Mouse (Mus musculus): Measurements from ENCODE around the gene Slc11a2. TPM values are rescaled to one million over a fixed set of nuclear protein-coding genes. Genes with fewer than 3 reads are reported as not detected.
"Not testable (repeated sequence)": the region's sequence is repeated elsewhere in the genome, so short reads cannot be mapped to it uniquely, and the experiment has no call there.

The Slc11a2 gene
- polyA plus RNA-seq, 1 experiment from 2014 or later: 24.8 TPM

GRCm38 (mm10) chr15:100422899-100423860 lies 1.7 kb downstream of the Slc11a2 start:
- Histone ChIP-seq H3K9me3 (replicated peaks; ENCODE audit: control insufficient read depth, low read length, poor library complexity, severe bottlenecking) (no peaks in the 10 kb centered on the region), H3K9ac (ENCODE audit: low read depth, low read length) (peak overlapping the region; percentile 89), H3K27me3 (ENCODE audit: control insufficient read depth, insufficient read depth, low read depth, low read length) (peaks cover 20% of the 10 kb centered on the region), H3K4me3 (ENCODE audit: low read depth, low read length) (peak overlapping the region; percentile 97), H3K4me2 (ENCODE audit: low read length) (peak overlapping the region; percentile 92), H3K4me1 (ENCODE audit: control insufficient read depth, insufficient read depth, low read length) (peaks cover 33% of the 10 kb centered on the region), H3K36me3 (ENCODE audit: control insufficient read depth, insufficient read depth, low read length) (no peaks in the 10 kb centered on the region), H3K27ac (ENCODE audit: low read length) (peak overlapping the region; percentile 23)
- peak; percentile 97 for ATAC-seq
- WGBS: 2% methylated on average over 56 of the region's 65 CpGs

DNA sequence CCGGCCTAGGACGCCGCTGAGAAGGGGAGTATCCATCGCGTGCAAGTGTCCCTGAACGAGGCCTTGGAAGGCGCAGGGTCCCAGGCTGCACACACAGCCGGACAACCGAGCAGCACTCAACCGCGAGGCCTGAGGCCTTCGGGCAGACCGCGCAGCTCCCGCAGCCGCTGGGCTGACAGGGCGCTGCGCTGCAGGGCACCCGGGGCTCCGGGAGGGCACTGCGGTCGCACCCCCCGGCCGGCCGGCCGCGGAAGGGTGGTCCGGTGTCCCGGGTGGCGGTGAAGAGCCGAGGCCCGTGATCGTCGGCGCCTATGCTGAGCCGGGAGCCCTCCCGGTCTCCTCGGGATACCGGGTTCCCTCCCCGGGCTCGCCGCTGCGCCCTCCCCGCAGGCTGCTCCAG lies 2.4 kb downstream of the Slc11a2 start:
- H3K9me3 ChIP-seq (replicated peaks; ENCODE audit: control insufficient read depth, low read length, poor library complexity, severe bottlenecking): no peaks in the 10 kb centered on the region
- peak overlapping the region; percentile 89 for H3K9ac ChIP-seq (ENCODE audit: low read depth, low read length)
- H3K4me3 ChIP-seq (ENCODE audit: low read depth, low read length): peak overlapping the region; percentile 97
- WGBS: 1% methylated on average over 42 of the region's 44 CpGs
- peaks cover 33% of the 10 kb centered on the region for H3K4me1 ChIP-seq (ENCODE audit: control insufficient read depth, insufficient read depth, low read length)
- ATAC-seq: peak; percentile 71
- H3K27me3 ChIP-seq (ENCODE audit: control insufficient read depth, insufficient read depth, low read depth, low read length): peaks cover 20% of the 10 kb centered on the region
- peak overlapping the region; percentile 23 for H3K27ac ChIP-seq (ENCODE audit: low read length)
- peak overlapping the region; percentile 92 for H3K4me2 ChIP-seq (ENCODE audit: low read length)
- no peaks in the 10 kb centered on the region for H3K36me3 ChIP-seq (ENCODE audit: control insufficient read depth, insufficient read depth, low read length)

DNA sequence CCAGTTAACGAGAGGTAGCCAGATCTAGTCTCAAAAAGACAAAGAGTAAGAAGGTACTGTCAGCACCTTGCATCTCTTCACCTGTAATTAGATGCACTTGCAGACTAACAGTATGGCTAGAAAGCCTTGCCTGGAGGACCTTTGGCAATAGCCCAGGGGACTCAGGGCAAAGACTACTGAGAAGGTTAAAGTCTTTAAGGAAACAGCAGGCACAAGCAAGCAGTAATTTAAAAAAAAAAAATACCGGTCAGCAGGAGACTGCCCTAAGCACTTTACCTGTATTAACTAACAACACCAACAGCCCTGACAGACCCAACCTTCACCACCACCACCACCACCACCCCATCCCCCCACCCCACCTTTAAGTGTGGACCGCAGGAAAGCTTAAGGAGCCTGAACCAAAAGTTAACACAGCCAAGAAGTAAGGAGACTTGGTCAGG lies 3.1 kb downstream of the Slc11a2 start, which contains the start of gene Gm5475:
Gene Gm5475 (plus strand): TSS at position 390 of the 440 bp plus-strand sequence.
- H3K27me3 ChIP-seq (ENCODE audit: control insufficient read depth, insufficient read depth, low read depth, low read length): peaks cover 20% of the 10 kb centered on the region
- not testable (repeated sequence) for H3K36me3 ChIP-seq (ENCODE audit: control insufficient read depth, insufficient read depth, low read length); ATAC-seq; H3K9me3 ChIP-seq (replicated peaks; ENCODE audit: control insufficient read depth, low read length, poor library complexity, severe bottlenecking)
- H3K9ac ChIP-seq (ENCODE audit: low read depth, low read length): peak within 1 kb of the TSS; percentile 89
- peak within 1 kb of the TSS; percentile 97 for H3K4me3 ChIP-seq (ENCODE audit: low read depth, low read length)
- H3K4me1 ChIP-seq (ENCODE audit: control insufficient read depth, insufficient read depth, low read length): peaks cover 33% of the 10 kb centered on the region
- 30% methylated on average over 3 of the region's 3 CpGs for WGBS
- peak within 1 kb of the TSS; percentile 92 for H3K4me2 ChIP-seq (ENCODE audit: low read length)
- H3K27ac ChIP-seq (ENCODE audit: low read length): peak within 1 kb of the TSS; percentile 23

GRCm38 (mm10) chr15:100421059-100421757 lies 3.7 kb downstream of the Slc11a2 start:
- H3K9ac ChIP-seq (ENCODE audit: low read depth, low read length): peak overlapping the region; percentile 15; the same call in 1 of the 2 replicates
- ATAC-seq: no peak
- WGBS: 46% methylated on average over 8 of the region's 8 CpGs
- H3K27me3 ChIP-seq (ENCODE audit: control insufficient read depth, insufficient read depth, low read depth, low read length): peaks cover 19% of the 10 kb centered on the region
- peak overlapping the region; percentile 97; the same call in 1 of the 2 replicates for H3K4me3 ChIP-seq (ENCODE audit: low read depth, low read length)
- no peaks in the 10 kb centered on the region for H3K9me3 ChIP-seq (replicated peaks; ENCODE audit: control insufficient read depth, low read length, poor library complexity, severe bottlenecking)
- H3K4me1 ChIP-seq (ENCODE audit: control insufficient read depth, insufficient read depth, low read length): peaks cover 33% of the 10 kb centered on the region
- H3K36me3 ChIP-seq (ENCODE audit: control insufficient read depth, insufficient read depth, low read length): no peaks in the 10 kb centered on the region
- peak overlapping the region; percentile 92 for H3K4me2 ChIP-seq (ENCODE audit: low read length)
- H3K27ac ChIP-seq (ENCODE audit: low read length): no peak overlapping the region

GRCm38 (mm10) chr15:100419901-100420745 lies 4.7 kb downstream of the Slc11a2 start:
- Histone ChIP-seq H3K9me3 (replicated peaks; ENCODE audit: control insufficient read depth, low read length, poor library complexity, severe bottlenecking) (no peaks in the 10 kb centered on the region), H3K4me1 (ENCODE audit: control insufficient read depth, insufficient read depth, low read length) (peaks cover 33% of the 10 kb centered on the region), H3K27me3 (ENCODE audit: control insufficient read depth, insufficient read depth, low read depth, low read length) (peaks cover 9% of the 10 kb centered on the region), H3K4me2 (ENCODE audit: low read length) (no peak overlapping the region), H3K27ac (ENCODE audit: low read length) (no peak overlapping the region), H3K9ac (ENCODE audit: low read depth, low read length) (no peak overlapping the region), H3K36me3 (ENCODE audit: control insufficient read depth, insufficient read depth, low read length) (no peaks in the 10 kb centered on the region), H3K4me3 (ENCODE audit: low read depth, low read length) (no peak overlapping the region)
- ATAC-seq: no peak
- 61% methylated on average over 9 of the region's 9 CpGs for WGBS

- ATAC-seq: no peak
- Histone ChIP-seq H3K9ac (ENCODE audit: low read depth, low read length) (0 out of 2 replicates have a peak overlapping the region, but pooled peaks have one; percentile 39), H3K4me2 (ENCODE audit: low read length) (no peak overlapping the region), H3K36me3 (ENCODE audit: control insufficient read depth, insufficient read depth, low read length) (no peaks in the 10 kb centered on the region), H3K27me3 (ENCODE audit: control insufficient read depth, insufficient read depth, low read depth, low read length) (peaks cover 2% of the 10 kb centered on the region; the same call in 1 of the 2 replicates), H3K4me3 (ENCODE audit: low read depth, low read length) (no peak overlapping the region), H3K27ac (ENCODE audit: low read length) (no peak overlapping the region), H3K9me3 (replicated peaks; ENCODE audit: control insufficient read depth, low read length, poor library complexity, severe bottlenecking) (no peaks in the 10 kb centered on the region), H3K4me1 (ENCODE audit: control insufficient read depth, insufficient read depth, low read length) (peaks cover 33% of the 10 kb centered on the region)
- WGBS: 67% methylated on average over 8 of the region's 8 CpGs
These were observed 5.6 kb downstream of the Slc11a2 start for GRCm38 (mm10) chr15:100419311-100419710.

- no peaks in the 10 kb centered on the region for H3K36me3 ChIP-seq (ENCODE audit: control insufficient read depth, insufficient read depth, low read length)
- H3K27ac ChIP-seq (ENCODE audit: low read length): no peak overlapping the region
- H3K4me2 ChIP-seq (ENCODE audit: low read length): no peak overlapping the region
- H3K9me3 ChIP-seq (replicated peaks; ENCODE audit: control insufficient read depth, low read length, poor library complexity, severe bottlenecking): no peaks in the 10 kb centered on the region
- H3K27me3 ChIP-seq (ENCODE audit: control insufficient read depth, insufficient read depth, low read depth, low read length): no peaks in the 10 kb centered on the region
- WGBS: 88% methylated on average over 9 of the region's 9 CpGs
- H3K4me3 ChIP-seq (ENCODE audit: low read depth, low read length): no peak overlapping the region
- H3K4me1 ChIP-seq (ENCODE audit: control insufficient read depth, insufficient read depth, low read length): peaks cover 24% of the 10 kb centered on the region
- ATAC-seq: no peak
- H3K9ac ChIP-seq (ENCODE audit: low read depth, low read length): no peak overlapping the region
These were observed 6.9 kb downstream of the Slc11a2 start for GRCm38 (mm10) chr15:100417854-100418450.

DNA sequence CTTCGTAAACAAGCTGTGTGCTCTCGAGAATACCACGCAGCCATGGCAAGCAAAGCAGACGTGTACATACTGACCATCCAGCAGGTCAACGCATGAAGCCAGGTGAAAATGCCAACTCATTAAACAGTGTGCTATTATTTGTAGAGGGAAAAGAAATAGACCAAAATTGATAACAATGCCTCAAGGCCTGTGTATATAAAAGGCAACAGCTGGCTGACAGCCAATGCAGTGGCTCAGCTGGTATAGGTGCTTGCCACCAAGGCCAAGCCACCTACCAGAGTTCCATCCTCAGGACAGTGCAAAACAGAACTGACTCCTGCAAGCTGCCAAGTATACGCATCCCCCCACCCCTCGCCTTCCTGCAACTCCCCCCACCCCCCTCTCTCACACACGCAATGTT lies 9.2 kb downstream of the Slc11a2 start:
- Histone ChIP-seq H3K36me3 (ENCODE audit: control insufficient read depth, insufficient read depth, low read length) (no peaks in the 10 kb centered on the region), H3K27ac (ENCODE audit: low read length) (no peak overlapping the region), H3K9me3 (replicated peaks; ENCODE audit: control insufficient read depth, low read length, poor library complexity, severe bottlenecking) (no peaks in the 10 kb centered on the region), H3K4me3 (ENCODE audit: low read depth, low read length) (no peak overlapping the region), H3K4me1 (ENCODE audit: control insufficient read depth, insufficient read depth, low read length) (peaks cover 12% of the 10 kb centered on the region; the same call in 1 of the 2 replicates), H3K27me3 (ENCODE audit: control insufficient read depth, insufficient read depth, low read depth, low read length) (no peaks in the 10 kb centered on the region), H3K4me2 (ENCODE audit: low read length) (no peak overlapping the region), H3K9ac (ENCODE audit: low read depth, low read length) (no peak overlapping the region)
- WGBS: 88% methylated on average over 8 of the region's 8 CpGs
- ATAC-seq: no peak

All from midbrain, embryonic 16.5 days (tissue).